Mouse (Mus musculus): ENCODE measurements around the gene Parn.

GRCm38 (mm10) chr16:13520301-13520700, 147.7 kb downstream of the Parn start:
- TF ChIP-seq CTCF (IDR thresholded peaks at IDR 0.05; ENCODE audit: control insufficient read depth, insufficient read depth, insufficient replicate concordance, low read depth, low read length) (no peak), POLR2A (IDR thresholded peaks at IDR 0.05; ENCODE audit: control insufficient read depth, low read depth, low read length) (no peak)
